ENCODE assay signal across 8 mouse cellular contexts in genomic region chr12:105497894-105498293, GRCm38 (mm10). TPM values are rescaled to one million over a fixed set of nuclear protein-coding genes. Genes with fewer than 3 reads are reported as not detected.
DNase-seq lines count a peak whose midpoint lies in the region; ATAC-seq and TF ChIP-seq lines count a peak whose summit lies in the region.

No protein-coding gene starts in this region.

- peak; percentile 92 for TF ChIP-seq CTCF in lung, adult 2 months (IDR thresholded peaks at IDR 0.05; ENCODE audit: insufficient read depth, low read length)

- H3K36me3 ChIP-seq in forebrain, embryonic 10.5 days (replicated peaks), result no peaks in the 10 kb centered on the region

- no peak for TF ChIP-seq POLR2A in lung, adult 2 months (IDR thresholded peaks at IDR 0.05; ENCODE audit: borderline replicate concordance, extremely low read depth, low read depth, low read length)

- H3K9me3 ChIP-seq in forebrain, embryonic 10.5 days, result no peaks in the 10 kb centered on the region

- ATAC-seq in neutrophil, adult 5-6 weeks (ENCODE audit: extremely low read depth, insufficient number of reproducible peaks, low FRiP score, poor library complexity, severe bottlenecking), result peak; percentile 27; the same call in 1 of the 2 replicates

- peak overlapping the region; percentile 65; the same call in 1 of the 2 replicates for H3K27ac ChIP-seq in forebrain, embryonic 10.5 days

- H3K27me3 ChIP-seq in forebrain, embryonic 10.5 days (ENCODE audit: poor library complexity, severe bottlenecking), result 0 out of 2 replicates have a peak, but pooled peaks cover 3% of the 10 kb centered on the region

- intact Hi-C loops in heart, postnatal 25 days (cut with DNase I), result loop anchor here (1.0 to 5.0 kb wide), 3 partner anchors 19 to 224 kb away; no protein-coding TSS in a partner anchor

- peaks cover 20% of the 10 kb centered on the region for H3K4me1 ChIP-seq in forebrain, embryonic 10.5 days
- H3K4me1 ChIP-seq in lung, adult 2 months (ENCODE audit: control insufficient read depth, insufficient read depth, low read length), result no peaks in the 10 kb centered on the region

- 19% methylated on average over 6 of the region's 6 CpGs for WGBS in forebrain, embryonic 10.5 days
- 11% methylated on average over 6 of the region's 6 CpGs for WGBS in lung, adult 2 months

- DNase-seq in B cell, adult 2 months, result peak; percentile 14 to 39
- DNase-seq in adrenal gland, postnatal 4 days (ENCODE audit: low spot score in 2 of 2), result peak; percentile 55 to 76
- DNase-seq in forebrain, embryonic 10.5 days (ENCODE audit: extremely low spot score, low spot score), result peak; percentile 75
- DNase-seq in heart, postnatal 25 days (ENCODE audit: low spot score), result peak; percentile 47
- DNase-seq in kidney, postnatal 4 days, result peak; percentile 92 to 94
- peak; percentile 82 for DNase-seq in lung, adult 2 months
- DNase-seq in thymus, postnatal 36 days, result peak; percentile 45 to 55

- H3K4me3 ChIP-seq in forebrain, embryonic 10.5 days, result no peak overlapping the region
- H3K4me3 ChIP-seq in lung, adult 2 months (replicated peaks; ENCODE audit: extremely low read depth, low read depth, low read length), result no peak overlapping the region

RNA-seq across cellular contexts. Expression of gene D430019H16Rik, which starts 44.2 kb away (rescaled TPM):
- 10 to 100 TPM; 14.6 to 16.0 TPM for total RNA-seq in adrenal gland, postnatal 4 days (2021)
- polyA plus RNA-seq in forebrain, embryonic 10.5 days (2016; fragmentation: Nextera tagmentation; extraction: Ambion mirVana), result 1.9 and 2.2 TPM in 2 replicates
- under 1 TPM; 0.22 to 0.34 TPM for total RNA-seq in heart, postnatal 25 days (2021)
- polyA plus RNA-seq in lung, adult 2 months (2012; rRNA removed), result 6.3 and 8.2 TPM in 2 replicates
- 0.25 TPM in 1 of 2 replicates, not detected in the other for total RNA-seq in neutrophil, adult 5-6 weeks (2017)

Comparison
In these comparisons a context has a peak if more than half of its experiments do, and no peak if none do; other contexts are left out.
1. DNase-seq: peak in every context shown above with its lines; median percentile 93 in kidney, postnatal 4 days; 82 in lung, adult 2 months; 75 in forebrain, embryonic 10.5 days; 66 in adrenal gland, postnatal 4 days; 50 in thymus, postnatal 36 days; 47 in heart, postnatal 25 days; 26 in B cell, adult 2 months.
2. RNA of gene D430019H16Rik, which starts 44.2 kb away (total RNA-seq): 14.6 to 16.0 TPM in adrenal gland, postnatal 4 days; 0.22 to 0.34 TPM in heart, postnatal 25 days and 0.25 TPM in neutrophil, adult 5-6 weeks; every median in the first group is over 10 times any median in the second.